Mouse (Mus musculus): Measurements from ENCODE around the gene Colgalt2. TPM values are rescaled to one million over a fixed set of nuclear protein-coding genes. Genes with fewer than 3 reads are reported as not detected.
"Not testable (repeated sequence)": the region's sequence is repeated elsewhere in the genome, so short reads cannot be mapped to it uniquely, and the experiment has no call there.

Gene Colgalt2
- total RNA-seq, 4 experiments from 2014 or later, result 2.8 to 4.5 (median 3.7) TPM

- no peak for DNase-seq
These were observed 18.0 kb downstream of the Colgalt2 start for GRCm38 (mm10) chr1:152417602-152418001.

- DNase-seq, result no peak
These were observed 22.7 kb downstream of the Colgalt2 start for GRCm38 (mm10) chr1:152422295-152422694.

- DNase-seq, result no peak
These were observed 23.4 kb downstream of the Colgalt2 start for GRCm38 (mm10) chr1:152423052-152423451.

GRCm38 (mm10) chr1:152427912-152428581 is 28.4 kb downstream of the Colgalt2 start:
- DNase-seq, result no peak

- DNase-seq, result no peak
These were observed 30.2 kb downstream of the Colgalt2 start for GRCm38 (mm10) chr1:152429805-152430204.

- DNase-seq, result no peak
These were observed 34.5 kb downstream of the Colgalt2 start for GRCm38 (mm10) chr1:152434166-152434565.

- not testable (repeated sequence) for DNase-seq
These were observed 37.9 kb downstream of the Colgalt2 start for GRCm38 (mm10) chr1:152437518-152437917.

GRCm38 (mm10) chr1:152439408-152439807 is 39.8 kb downstream of the Colgalt2 start:
- DNase-seq, result no peak

GRCm38 (mm10) chr1:152439874-152440273 is 40.2 kb downstream of the Colgalt2 start:
- no peak for DNase-seq

- DNase-seq, result no peak
These were observed 45.0 kb downstream of the Colgalt2 start for GRCm38 (mm10) chr1:152444630-152445029.

- no peak for DNase-seq
These were observed 46.3 kb downstream of the Colgalt2 start for GRCm38 (mm10) chr1:152445925-152446324.

GRCm38 (mm10) chr1:152454536-152454935 is 54.9 kb downstream of the Colgalt2 start:
- DNase-seq, result no peak

- no peak for DNase-seq
These were observed 55.9 kb downstream of the Colgalt2 start for GRCm38 (mm10) chr1:152455275-152456243.

GRCm38 (mm10) chr1:152456266-152456665 is 56.6 kb downstream of the Colgalt2 start:
- no peak for DNase-seq

- DNase-seq, result no peak
These were observed 58.0 kb downstream of the Colgalt2 start for GRCm38 (mm10) chr1:152457596-152457995.

GRCm38 (mm10) chr1:152458996-152459395 is 59.4 kb downstream of the Colgalt2 start:
- DNase-seq, result no peak

- DNase-seq, result no peak
These were observed 61.3 kb downstream of the Colgalt2 start for GRCm38 (mm10) chr1:152460931-152461330.

- DNase-seq, result peak; percentile 22
These were observed 62.2 kb downstream of the Colgalt2 start for GRCm38 (mm10) chr1:152461814-152462213.

GRCm38 (mm10) chr1:152462348-152462747 is 62.7 kb downstream of the Colgalt2 start:
- no peak for DNase-seq

GRCm38 (mm10) chr1:152466280-152466679 is 66.7 kb downstream of the Colgalt2 start:
- no peak for DNase-seq

GRCm38 (mm10) chr1:152468443-152468842 is 68.8 kb downstream of the Colgalt2 start:
- no peak for DNase-seq

GRCm38 (mm10) chr1:152476126-152476525 is 76.5 kb downstream of the Colgalt2 start:
- no peak for DNase-seq

- DNase-seq, result no peak
These were observed 91.2 kb downstream of the Colgalt2 start for GRCm38 (mm10) chr1:152490842-152491241.

Measured in adrenal gland, adult 8-10 months (tissue).